Mouse (Mus musculus): ENCODE measurements around the gene Zcchc12.

Zcchc12 gene

DNA sequence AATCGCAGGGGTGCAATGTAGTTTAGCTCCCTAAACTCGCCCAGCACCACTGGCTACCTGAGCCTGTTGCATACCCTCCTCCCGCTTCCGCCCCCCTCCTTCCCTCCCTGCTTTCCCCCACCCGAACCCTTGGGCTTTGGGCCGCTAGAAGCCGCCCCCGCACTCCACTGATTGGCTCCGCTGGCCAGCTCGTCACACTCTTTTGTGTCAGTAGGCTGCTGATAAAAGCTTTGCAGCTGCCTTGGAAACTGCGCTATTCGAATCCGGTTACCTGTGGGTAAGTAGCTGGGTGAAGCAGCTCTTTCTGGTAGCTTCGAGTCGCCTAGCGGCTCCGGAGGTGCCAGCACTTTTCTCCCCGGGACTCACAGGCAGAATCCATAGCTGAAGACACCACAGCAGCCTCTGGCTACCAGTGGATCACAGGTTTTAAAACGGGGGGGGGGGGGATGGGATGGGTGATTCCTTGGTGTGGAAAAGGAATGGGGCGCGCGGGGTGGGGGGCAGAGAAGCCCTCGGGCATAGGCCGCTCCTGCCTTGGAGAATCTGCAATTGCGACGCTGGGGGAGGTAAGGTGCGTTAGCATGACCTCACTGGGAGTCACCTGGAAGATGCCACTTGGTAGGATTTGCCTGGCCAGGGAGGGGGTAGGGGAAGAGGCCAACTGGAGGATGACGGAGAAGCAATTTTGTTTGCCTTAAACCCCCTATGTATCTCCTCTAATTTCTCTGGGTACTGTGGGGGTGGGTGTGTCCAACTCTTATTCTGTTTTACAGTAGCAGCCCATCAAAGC lies at the start of gene Zcchc12:
Gene Zcchc12 (plus strand): TSS at position 169 of the 790 bp plus-strand sequence.
- peak; percentile 60 for DNase-seq (ENCODE audit: low read depth, low spot score)

DNA sequence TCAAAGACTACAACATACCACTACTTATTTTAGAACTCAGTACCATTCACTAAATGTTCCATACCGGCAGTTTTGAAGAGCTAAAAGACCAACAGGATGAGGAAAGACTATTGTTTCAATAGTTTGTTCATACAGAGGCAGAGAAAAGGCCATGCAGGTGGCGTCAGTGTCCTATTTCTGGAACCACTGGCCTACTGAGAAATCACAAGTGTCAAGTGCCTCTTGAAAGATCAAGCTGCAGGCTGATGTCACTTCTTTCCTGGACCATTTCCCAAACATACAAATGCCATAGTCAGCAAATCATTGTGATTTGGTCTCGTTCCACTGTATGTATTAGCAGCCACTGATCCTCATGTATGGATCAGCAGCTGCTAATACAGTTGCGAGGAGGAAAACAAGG lies 49.0 kb upstream of the Zcchc12 start:
- DNase-seq (ENCODE audit: low read depth, low spot score), result no peak

DNA sequence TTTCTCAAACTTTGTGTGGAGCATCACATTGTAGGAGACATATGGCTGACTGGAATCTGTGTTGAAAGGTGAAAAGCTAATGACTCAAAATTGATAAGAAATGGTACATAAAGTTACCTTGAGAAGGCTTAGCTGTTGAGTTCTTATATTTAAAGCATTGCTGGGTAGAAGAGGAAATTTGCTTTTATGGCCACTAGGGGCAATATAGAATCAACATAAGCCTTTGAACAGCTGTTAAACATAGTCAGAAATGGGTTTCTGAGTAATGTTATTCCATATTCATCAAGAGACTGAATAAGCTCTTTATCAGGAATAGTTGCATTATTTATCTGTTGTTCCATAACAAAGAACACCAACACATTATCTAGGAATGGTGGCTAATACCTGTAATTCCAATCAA lies 45.6 kb upstream of the Zcchc12 start:
- peak; percentile 7 for DNase-seq (ENCODE audit: low read depth, low spot score)

DNA sequence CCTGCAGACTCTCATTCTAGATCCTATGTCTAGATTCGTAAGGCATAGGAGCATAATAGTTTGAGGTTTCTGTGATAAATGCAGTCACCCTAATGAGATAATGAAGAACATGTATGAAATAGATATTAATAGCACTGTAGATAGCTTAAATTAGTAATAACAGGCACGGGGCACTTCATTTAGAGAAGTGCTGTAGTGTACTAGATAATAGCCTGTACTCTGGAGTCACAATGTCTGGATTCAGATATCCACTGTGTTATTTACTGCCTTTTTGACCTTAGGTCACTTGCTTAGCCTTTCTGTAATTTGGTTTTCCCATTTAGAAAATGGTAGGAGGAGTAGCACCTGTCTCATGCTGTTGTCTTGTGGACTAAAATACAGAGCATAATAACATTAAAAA lies 39.0 kb upstream of the Zcchc12 start:
- DNase-seq (ENCODE audit: low read depth, low spot score), result no peak

DNA sequence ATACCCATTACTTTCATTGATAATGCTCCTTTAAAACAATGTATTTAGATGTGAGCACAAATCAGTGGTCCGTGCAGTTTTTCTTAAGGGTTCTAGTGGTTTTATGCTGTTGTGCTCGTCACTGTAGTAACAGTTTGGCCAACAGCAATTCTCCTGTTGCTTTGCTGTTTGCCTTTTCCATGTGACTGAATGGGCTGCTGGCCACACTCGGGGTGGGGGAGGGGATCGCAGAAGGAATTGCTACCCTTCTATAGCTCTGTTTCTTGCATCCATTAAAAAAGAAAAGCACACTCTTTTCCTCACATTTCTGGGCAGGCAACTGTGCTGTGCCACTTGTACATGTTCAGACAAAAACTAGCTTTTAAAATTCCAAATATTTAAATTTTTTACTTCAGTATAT lies 34.1 kb upstream of the Zcchc12 start:
- DNase-seq (ENCODE audit: low read depth, low spot score), result no peak

DNA sequence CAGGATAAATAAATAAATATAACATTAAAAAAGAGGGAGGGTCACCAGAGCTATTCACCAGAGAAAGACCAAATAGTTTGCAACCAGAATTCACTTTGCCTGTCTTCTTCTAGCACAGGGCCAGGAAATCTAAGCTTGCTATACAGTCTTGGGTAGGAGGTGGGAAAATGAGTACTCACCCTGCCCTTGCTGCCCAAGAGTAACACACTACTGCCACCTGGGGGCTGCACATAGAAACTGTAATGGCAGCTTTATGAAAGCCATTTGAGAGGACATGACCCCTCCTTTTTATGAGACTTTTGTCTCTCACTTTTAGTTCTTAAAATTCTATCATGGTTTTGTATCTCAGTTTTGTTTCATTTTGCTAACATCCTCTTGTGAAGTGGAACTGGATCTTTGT lies 12.1 kb upstream of the Zcchc12 start:
- peak; percentile 71 for DNase-seq (ENCODE audit: low read depth, low spot score)

DNA sequence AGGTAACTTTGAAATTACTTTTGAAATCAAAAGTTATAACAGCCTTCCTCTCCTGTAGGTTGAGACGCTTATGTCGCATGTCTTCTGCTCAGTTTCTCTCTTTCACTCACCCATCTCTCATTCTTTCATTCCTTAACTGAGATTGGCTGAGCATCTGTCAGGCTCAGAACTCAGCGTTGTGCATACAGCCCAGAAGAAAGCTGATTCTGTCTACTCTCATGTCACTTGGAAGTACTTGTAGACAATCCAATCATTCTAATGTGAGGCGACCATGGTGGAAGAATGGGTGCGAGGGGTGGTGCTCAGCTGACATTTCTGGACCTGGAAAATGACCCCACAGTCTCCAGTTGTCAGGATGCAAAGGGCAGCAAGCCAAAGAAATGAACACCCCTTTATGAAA lies 9.7 kb upstream of the Zcchc12 start:
- no peak for DNase-seq (ENCODE audit: low read depth, low spot score)

DNA sequence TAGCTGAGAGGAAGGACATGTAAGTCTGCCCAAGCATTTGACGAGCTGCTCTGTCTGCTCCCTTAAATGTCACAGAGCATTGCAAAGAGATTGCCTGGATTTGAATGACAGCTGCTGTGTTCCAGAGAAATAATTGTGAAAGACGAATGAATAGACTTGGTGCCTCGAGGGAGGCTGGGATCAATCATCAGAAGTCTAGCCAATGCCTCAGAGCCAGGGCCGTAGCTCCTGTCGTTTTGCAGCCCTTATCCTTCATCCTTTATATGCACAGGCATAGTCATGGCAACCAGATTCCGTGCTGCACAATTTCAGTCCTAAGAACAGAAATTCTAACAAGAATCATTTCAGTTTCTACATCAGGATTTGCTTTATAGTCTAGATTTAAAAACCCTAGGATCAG lies 9.3 kb upstream of the Zcchc12 start:
- DNase-seq (ENCODE audit: low read depth, low spot score), result no peak

DNA sequence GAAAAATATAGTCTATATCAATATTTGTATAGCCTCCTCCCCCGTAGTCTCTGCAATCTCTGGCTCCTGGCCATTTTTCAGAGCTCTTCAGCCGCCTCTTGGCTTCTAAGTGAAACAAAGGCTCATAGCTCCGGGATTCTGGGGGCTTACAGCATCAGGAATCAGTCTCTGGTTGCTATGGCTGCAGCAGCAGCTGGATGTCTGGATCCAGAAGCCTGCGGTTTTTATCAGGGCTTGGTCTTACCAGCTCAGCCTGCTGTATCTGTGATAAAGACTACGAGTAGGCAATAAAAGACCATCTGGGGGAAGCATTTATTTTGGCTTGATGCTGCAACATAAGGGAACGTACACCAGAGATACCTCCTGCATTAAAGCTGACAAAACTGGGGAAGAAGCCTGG lies 1.8 kb upstream of the Zcchc12 start:
- no peak for DNase-seq (ENCODE audit: low read depth, low spot score)

DNA sequence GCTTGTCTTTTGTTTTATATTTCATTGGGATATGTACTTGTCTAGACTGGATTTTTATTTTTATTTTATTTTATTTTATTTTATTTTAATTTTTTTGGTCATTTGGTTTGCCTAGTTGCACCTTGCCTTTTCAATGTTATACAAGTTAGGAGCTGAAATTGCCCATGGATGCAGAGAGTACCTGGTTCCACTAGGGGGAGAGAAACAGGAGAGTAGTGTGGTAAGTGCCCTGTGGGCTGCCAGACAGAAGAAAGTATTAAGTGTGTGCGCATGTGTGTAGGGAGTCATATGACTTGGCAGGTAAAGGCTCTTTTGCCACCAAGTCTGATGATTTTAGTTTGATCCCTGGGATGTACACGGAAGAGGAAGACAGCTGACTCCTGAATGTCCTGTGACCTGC lies 13.8 kb downstream of the Zcchc12 start:
- DNase-seq (ENCODE audit: low read depth, low spot score), result peak; percentile 1

DNA sequence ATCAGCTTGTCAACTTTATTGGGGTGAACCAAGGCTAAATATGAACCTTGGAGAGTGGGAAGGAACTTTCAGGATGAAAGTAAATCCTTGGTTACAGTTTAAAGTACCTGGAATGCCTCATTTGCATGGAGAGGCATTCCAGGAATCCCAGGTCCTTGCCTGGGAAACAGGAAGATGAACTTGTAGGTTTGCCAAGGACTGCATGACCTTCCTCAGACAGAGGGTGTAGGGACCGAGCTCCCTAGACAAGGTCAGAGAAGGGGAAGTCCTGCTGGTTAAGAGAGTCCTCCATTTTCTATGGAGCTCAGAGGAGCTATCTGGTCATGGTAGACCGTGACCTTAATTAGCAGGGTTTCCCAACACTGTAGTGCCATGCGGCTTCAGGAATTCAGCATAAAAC lies 15.5 kb downstream of the Zcchc12 start:
- DNase-seq (ENCODE audit: low read depth, low spot score), result no peak

DNA sequence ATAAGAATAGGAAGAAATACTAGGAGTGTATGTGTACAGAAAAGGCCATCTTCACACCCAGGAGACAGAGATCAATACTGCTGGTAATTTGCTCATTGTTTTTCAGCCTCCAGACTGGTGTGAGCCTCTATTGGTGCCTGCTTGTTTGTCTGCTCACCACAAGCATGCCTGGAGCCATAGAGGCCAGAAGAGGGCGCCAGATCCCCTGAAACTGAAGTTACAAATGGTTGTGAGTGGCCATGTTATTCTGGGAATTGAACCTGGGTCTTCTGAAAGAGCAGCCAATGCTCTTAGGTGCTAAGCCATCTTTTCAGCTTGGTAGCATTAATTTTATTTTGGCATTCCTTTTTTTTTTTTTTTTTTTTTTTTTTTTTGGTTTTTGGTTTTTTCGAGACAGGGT lies 25.7 kb downstream of the Zcchc12 start:
- DNase-seq (ENCODE audit: low read depth, low spot score), result peak; percentile 36

DNA sequence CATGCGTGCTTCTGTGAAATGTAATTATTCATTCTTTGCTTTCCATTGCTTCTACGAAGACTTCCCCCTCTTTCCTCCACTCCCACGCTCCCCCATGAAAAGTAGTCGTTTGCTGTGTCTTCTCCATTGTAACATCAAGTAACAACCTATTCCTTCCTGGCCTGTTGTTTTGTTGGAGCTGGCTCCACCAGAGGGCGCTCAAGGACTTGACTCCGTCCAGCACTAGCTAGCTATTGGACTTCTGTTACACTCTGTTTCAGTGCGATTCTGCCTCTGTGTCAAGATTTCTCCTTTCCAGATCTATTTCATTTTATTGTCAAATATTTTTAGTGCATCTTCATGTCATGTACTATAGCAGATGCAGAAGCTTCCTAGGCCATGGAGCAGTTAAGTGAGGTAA lies 30.1 kb downstream of the Zcchc12 start:
- DNase-seq (ENCODE audit: low read depth, low spot score), result peak; percentile 81

DNA sequence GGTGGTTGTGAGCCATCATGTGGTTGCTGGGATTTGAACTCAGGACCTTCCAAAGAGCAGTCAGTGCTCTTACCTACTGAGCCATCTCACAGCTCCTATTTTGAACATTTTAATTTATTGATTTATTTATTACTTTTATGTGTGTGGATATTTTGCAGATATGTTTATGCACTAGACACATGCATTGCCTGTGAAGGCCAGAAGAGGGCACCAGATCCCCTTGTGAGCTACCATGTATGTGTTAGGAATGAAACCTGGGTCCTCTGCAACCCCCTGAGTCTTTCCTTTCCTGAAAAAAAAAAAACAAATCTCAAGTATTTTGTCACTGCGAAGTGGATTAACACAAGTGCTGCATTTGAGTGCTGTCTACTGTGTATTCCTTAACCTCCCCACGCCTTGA lies 30.9 kb downstream of the Zcchc12 start:
- DNase-seq (ENCODE audit: low read depth, low spot score), result peak; percentile 54

DNA sequence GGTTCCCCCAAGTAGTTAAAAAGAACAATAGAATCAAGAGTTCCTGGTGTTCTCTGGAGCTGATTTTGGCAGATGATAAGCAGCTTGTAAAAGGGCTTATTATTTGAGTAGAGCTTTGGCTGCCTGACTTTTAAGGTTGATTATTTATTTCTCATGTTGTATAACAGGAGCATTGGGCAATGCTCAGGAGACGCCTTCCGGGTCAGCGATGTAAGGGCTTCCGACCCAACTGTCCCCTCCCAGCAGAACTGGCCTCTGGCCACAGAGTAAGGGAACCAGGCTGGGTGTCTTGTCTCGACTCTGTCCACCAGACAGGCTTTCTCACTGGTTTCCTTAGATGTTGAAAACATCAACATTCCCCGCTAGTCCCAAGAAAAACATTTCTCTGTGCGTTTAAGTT lies 33.2 kb downstream of the Zcchc12 start:
- no peak for DNase-seq (ENCODE audit: low read depth, low spot score)

DNA sequence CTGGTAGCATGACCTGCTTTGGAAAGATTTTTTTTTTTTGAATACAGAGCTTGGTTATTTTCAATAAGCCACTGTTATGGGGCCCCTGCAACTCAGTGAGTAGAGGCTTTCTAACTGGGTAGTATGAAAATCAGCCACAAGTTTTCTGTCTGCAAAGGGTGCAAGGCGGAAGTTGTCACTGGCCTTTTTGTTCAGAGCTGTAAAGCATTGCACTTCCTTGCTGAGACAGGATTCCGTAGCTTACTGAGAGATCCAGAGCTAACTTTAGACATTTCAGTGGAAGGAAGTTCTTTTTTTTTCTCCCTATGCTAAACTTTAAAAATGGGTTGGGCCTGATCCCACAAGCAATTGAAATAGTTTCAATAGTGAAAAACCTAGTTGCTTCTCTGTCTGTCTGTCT lies 33.6 kb downstream of the Zcchc12 start:
- DNase-seq (ENCODE audit: low read depth, low spot score), result no peak

DNA sequence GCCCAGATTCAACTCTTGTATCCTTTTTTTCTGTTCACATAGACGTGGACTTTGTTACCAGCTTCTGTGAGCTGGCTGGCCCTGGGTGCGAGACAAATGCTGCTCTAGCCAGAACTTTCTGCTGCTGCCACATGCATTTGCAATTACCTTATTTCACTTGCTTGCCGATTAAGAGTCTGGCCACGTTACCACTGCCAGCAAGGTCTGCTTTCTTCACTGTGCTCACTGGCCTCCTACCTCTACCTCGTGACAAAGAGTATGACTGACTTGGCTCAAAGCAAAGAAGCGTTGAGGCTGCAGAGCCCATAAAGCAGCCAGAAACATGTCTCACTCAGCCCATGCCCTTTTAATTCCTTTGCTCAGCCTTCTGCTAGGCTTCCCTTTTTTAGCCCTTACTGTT lies 39.9 kb downstream of the Zcchc12 start:
- DNase-seq (ENCODE audit: low read depth, low spot score), result no peak

Data from CD4-positive, CD25-positive, alpha-beta regulatory T cell, adult 2 months (primary cell).